Mouse (Mus musculus): ENCODE measurements around the gene Dram1. TPM values are rescaled to one million over a fixed set of nuclear protein-coding genes. Genes with fewer than 3 reads are reported as not detected.
"Not testable (repeated sequence)": the region's sequence is repeated elsewhere in the genome, so short reads cannot be mapped to it uniquely, and the experiment has no call there.

The Dram1 gene
- polyA plus RNA-seq, 1 experiment from 2014 or later, result 0.50 TPM

DNA sequence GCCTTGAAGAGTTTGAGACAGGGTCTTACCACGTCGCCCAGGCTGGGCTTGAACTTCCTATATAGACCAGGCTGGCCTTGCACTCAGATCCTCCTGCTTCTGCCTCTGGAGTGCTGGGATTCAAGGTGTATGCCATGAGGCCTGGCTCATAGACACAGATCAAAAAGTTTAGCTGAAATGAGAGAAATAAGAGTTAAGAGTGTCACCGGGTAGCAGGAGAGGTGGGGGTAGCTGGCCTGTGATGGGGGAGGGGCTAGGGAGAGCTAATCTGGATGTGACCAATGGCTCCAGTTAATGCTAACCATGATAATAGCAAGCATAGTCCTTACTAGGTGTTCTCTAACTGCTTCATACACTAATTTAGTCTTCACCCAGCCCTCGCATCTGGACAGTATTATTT, 2.4 kb upstream of the Dram1 start:
- Histone ChIP-seq H3K9me3 (ENCODE audit: control insufficient read depth, low read length) (no peaks in the 10 kb centered on the region), H3K27me3 (ENCODE audit: control insufficient read depth, insufficient read depth, low read length) (no peaks in the 10 kb centered on the region), H3K4me3 (replicated peaks; ENCODE audit: low read depth, low read length) (no peak overlapping the region), H3K27ac (replicated peaks; ENCODE audit: low read depth, low read length) (no peak overlapping the region), H3K36me3 (ENCODE audit: control insufficient read depth, insufficient read depth, low read length) (no peaks in the 10 kb centered on the region), H3K9ac (replicated peaks; ENCODE audit: low read length) (0 out of 2 replicates have a peak overlapping the region, but pooled peaks have one; percentile 0), H3K4me1 (ENCODE audit: control insufficient read depth, insufficient read depth, low read length) (peaks cover 15% of the 10 kb centered on the region; the same call in 1 of the 2 replicates), H3K4me2 (ENCODE audit: low read length) (peak overlapping the region; percentile 76)
- no peak for ATAC-seq (ENCODE audit: low FRiP score, low TSS enrichment)
- 84% methylated on average over 4 of the region's 4 CpGs for whole genome bisulfite sequencing
- DNase-seq, result no peak

DNA sequence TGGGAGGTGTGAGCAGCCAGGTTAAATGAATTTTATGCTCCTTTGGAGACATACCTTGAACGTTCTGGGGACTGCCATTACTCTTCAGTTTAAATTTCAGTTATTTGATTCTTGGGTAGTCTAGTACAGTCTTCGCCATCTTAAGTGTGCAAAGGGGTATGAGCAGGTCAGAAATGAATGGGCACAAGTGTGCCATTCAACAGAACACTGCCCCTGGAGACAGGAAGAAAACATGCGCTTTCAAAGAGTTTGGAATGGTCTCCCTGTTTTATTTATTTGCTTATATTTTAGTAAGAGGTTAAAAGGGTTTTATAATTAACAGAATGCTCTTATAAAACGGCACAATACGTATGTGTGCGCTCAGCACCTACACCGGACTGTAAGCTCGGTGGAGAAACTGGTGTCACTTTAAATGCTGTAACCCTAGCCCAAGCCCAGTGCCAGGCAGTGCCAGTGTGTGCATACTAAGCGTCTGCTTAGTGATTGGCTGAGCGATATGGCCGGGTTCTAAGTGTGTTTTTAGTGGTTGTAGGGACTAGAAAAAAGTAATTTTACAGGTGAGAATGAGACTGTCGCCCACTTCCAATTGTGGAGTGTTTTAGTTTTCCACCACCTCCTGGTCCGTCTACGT, 1.7 kb upstream of the Dram1 start:
- Histone ChIP-seq H3K9me3 (ENCODE audit: control insufficient read depth, low read length) (no peaks in the 10 kb centered on the region), H3K4me2 (ENCODE audit: low read length) (peak overlapping the region; percentile 76), H3K27me3 (ENCODE audit: control insufficient read depth, insufficient read depth, low read length) (no peaks in the 10 kb centered on the region), H3K36me3 (ENCODE audit: control insufficient read depth, insufficient read depth, low read length) (no peaks in the 10 kb centered on the region), H3K4me3 (replicated peaks; ENCODE audit: low read depth, low read length) (peak overlapping the region; percentile 78), H3K4me1 (ENCODE audit: control insufficient read depth, insufficient read depth, low read length) (peaks cover 15% of the 10 kb centered on the region; the same call in 1 of the 2 replicates), H3K9ac (replicated peaks; ENCODE audit: low read length) (peak overlapping the region; percentile 82; the same call in 1 of the 2 replicates), H3K27ac (replicated peaks; ENCODE audit: low read depth, low read length) (no peak overlapping the region)
- WGBS, result 61% methylated on average over 14 of the region's 14 CpGs
- DNase-seq (peak; percentile 21), ATAC-seq (ENCODE audit: low FRiP score, low TSS enrichment) (no peak)

DNA sequence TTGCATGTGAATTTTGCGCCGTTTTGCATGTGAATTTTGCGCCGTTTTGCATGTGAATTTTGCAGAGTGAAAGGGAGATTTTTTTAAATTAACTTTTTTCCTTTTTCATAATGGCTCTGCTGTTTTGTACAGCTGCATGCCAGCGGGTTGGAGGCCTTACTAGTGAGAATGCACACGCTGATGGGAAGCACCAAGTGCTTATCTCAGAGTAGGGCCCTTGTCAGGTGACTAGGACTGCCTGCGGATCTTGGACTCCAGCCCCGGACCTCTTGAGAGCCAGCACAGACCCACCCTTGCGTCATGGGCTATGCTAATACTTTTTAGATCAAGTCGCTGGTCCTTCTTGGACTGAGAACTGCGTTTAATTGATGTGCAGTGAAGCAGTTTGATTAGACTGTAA, 1.1 kb upstream of the Dram1 start:
- DNase-seq, result peak; percentile 46
- Histone ChIP-seq H3K27me3 (ENCODE audit: control insufficient read depth, insufficient read depth, low read length) (no peaks in the 10 kb centered on the region), H3K4me2 (ENCODE audit: low read length) (peak overlapping the region; percentile 76), H3K27ac (replicated peaks; ENCODE audit: low read depth, low read length) (peak overlapping the region; percentile 83), H3K9ac (replicated peaks; ENCODE audit: low read length) (peak overlapping the region; percentile 82), H3K4me1 (ENCODE audit: control insufficient read depth, insufficient read depth, low read length) (peaks cover 15% of the 10 kb centered on the region; the same call in 1 of the 2 replicates), H3K9me3 (ENCODE audit: control insufficient read depth, low read length) (no peaks in the 10 kb centered on the region), H3K4me3 (replicated peaks; ENCODE audit: low read depth, low read length) (peak overlapping the region; percentile 78), H3K36me3 (ENCODE audit: control insufficient read depth, insufficient read depth, low read length) (no peaks in the 10 kb centered on the region)
- 3% methylated on average over 11 of the region's 11 CpGs for WGBS
- ATAC-seq (ENCODE audit: low FRiP score, low TSS enrichment), result no peak

DNA sequence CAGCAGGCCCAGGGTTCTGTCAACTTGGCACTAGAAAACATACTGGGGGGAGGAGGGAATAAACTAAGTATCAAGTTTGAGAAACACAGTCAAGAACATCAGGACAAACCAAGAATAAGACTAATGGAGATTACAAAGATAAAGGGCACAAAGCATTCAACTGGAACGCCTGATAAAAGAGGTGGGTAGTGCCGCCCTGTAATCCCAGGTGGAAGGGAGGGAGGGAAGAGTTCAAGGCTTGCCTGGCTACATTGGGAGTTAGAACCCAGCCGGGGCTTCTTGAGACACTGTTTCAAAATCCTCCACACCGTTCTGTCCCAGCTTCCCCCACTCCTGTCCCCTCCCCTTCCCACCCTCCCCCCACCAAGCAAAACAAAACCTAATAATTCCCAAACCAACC, 1.2 kb downstream of the Dram1 start:
- WGBS, result 83% methylated on average over 4 of the region's 4 CpGs
- H3K9me3 ChIP-seq (ENCODE audit: control insufficient read depth, low read length), result no peaks in the 10 kb centered on the region
- no peak overlapping the region for H3K27ac ChIP-seq (replicated peaks; ENCODE audit: low read depth, low read length)
- H3K4me2 ChIP-seq (ENCODE audit: low read length), result no peak overlapping the region
- no peak overlapping the region for H3K4me3 ChIP-seq (replicated peaks; ENCODE audit: low read depth, low read length)
- H3K9ac ChIP-seq (replicated peaks; ENCODE audit: low read length), result no peak overlapping the region
- H3K4me1 ChIP-seq (ENCODE audit: control insufficient read depth, insufficient read depth, low read length), result peaks cover 15% of the 10 kb centered on the region; the same call in 1 of the 2 replicates
- DNase-seq (no peak), ATAC-seq (ENCODE audit: low FRiP score, low TSS enrichment) (no peak)
- H3K36me3 ChIP-seq (ENCODE audit: control insufficient read depth, insufficient read depth, low read length), result no peaks in the 10 kb centered on the region
- no peaks in the 10 kb centered on the region for H3K27me3 ChIP-seq (ENCODE audit: control insufficient read depth, insufficient read depth, low read length)

DNA sequence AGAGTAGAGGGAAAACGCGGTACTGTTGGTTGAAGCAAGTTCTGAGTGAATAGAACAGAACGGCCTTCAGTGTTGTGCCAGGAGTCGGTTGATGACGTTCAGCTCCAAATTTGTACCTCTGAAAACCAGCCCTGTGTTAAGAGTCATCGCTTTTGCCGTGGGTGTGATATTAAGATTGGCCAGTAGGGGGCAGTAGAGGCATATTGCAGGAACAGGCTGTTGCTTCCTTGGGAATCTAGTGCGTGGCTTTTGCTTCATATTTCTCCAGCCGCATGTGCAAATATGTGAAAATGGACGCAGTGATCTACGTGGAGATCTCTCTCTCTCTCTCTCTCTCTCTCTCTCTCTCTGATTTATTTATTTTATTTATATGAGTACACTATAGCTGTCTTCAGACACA, 2.1 kb downstream of the Dram1 start:
- no peaks in the 10 kb centered on the region for H3K27me3 ChIP-seq (ENCODE audit: control insufficient read depth, insufficient read depth, low read length)
- peak overlapping the region; percentile 30 for H3K4me2 ChIP-seq (ENCODE audit: low read length)
- peaks cover 13% of the 10 kb centered on the region; the same call in 1 of the 2 replicates for H3K4me1 ChIP-seq (ENCODE audit: control insufficient read depth, insufficient read depth, low read length)
- no peak overlapping the region for H3K9ac ChIP-seq (replicated peaks; ENCODE audit: low read length)
- no peak overlapping the region for H3K27ac ChIP-seq (replicated peaks; ENCODE audit: low read depth, low read length)
- WGBS, result 7% methylated on average over 11 of the region's 11 CpGs
- ATAC-seq (ENCODE audit: low FRiP score, low TSS enrichment) (no peak), DNase-seq (peak; percentile 91)
- no peaks in the 10 kb centered on the region for H3K36me3 ChIP-seq (ENCODE audit: control insufficient read depth, insufficient read depth, low read length)
- H3K9me3 ChIP-seq (ENCODE audit: control insufficient read depth, low read length), result no peaks in the 10 kb centered on the region
- H3K4me3 ChIP-seq (replicated peaks; ENCODE audit: low read depth, low read length), result no peak overlapping the region

DNA sequence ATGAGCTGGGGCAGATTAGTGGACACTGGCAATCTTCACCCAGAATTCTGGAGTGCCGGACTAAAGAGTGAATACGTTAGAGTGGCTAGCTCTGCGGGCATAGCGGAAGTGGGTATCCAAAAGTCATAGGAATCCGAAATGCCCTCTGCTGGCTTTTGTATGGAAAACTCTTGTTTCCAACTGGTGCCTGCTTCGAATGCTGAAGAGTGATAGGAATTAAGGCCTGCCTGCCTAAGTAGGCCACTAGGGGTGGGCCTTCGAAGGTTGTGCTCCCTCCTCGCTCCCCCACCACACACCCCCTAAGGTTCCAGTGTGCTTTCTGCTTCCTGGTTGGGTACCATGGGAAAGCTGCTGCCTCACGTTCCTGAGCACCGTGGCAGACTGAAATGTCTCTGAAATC, 3.9 kb downstream of the Dram1 start:
- H3K36me3 ChIP-seq (ENCODE audit: control insufficient read depth, insufficient read depth, low read length), result no peaks in the 10 kb centered on the region
- 31% methylated on average over 10 of the region's 10 CpGs for WGBS

DNA sequence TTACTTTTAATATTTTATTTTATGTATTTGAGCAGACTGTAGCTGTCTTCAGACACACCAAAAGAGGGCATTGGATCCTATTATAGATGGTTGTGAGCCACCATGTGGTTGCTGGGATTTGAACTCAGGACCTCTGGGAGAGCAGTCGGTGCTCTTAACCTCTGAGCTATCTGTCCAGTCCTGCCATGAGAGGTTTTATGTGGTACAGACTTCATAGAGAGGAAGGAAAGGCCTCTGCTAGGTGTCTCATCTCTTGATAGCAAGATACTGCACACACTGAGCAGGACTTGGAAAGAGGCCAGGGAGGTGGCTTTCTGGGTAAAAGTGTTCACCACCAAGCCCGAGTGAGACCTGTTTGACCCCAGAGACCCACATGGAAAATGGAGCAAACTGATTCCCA, 5.9 kb downstream of the Dram1 start:
- not testable (repeated sequence) for H3K4me2 ChIP-seq (ENCODE audit: low read length); H3K9ac ChIP-seq (replicated peaks; ENCODE audit: low read length); H3K27ac ChIP-seq (replicated peaks; ENCODE audit: low read depth, low read length); ATAC-seq (ENCODE audit: low FRiP score, low TSS enrichment); DNase-seq; H3K4me3 ChIP-seq (replicated peaks; ENCODE audit: low read depth, low read length); H3K27me3 ChIP-seq (ENCODE audit: control insufficient read depth, insufficient read depth, low read length); H3K9me3 ChIP-seq (ENCODE audit: control insufficient read depth, low read length); H3K36me3 ChIP-seq (ENCODE audit: control insufficient read depth, insufficient read depth, low read length); H3K4me1 ChIP-seq (ENCODE audit: control insufficient read depth, insufficient read depth, low read length)
- 88% methylated on average over 2 of the region's 2 CpGs for WGBS

More for the DNA sequence above, 3.9 kb downstream of the Dram1 start:
- no peaks in the 10 kb centered on the region for H3K9me3 ChIP-seq (ENCODE audit: control insufficient read depth, low read length)
- no peak overlapping the region for H3K4me2 ChIP-seq (ENCODE audit: low read length)
- H3K27ac ChIP-seq (replicated peaks; ENCODE audit: low read depth, low read length), result no peak overlapping the region
- DNase-seq (peak; percentile 46), ATAC-seq (ENCODE audit: low FRiP score, low TSS enrichment) (no peak)
- no peak overlapping the region for H3K9ac ChIP-seq (replicated peaks; ENCODE audit: low read length)
- no peak overlapping the region for H3K4me3 ChIP-seq (replicated peaks; ENCODE audit: low read depth, low read length)
- H3K4me1 ChIP-seq (ENCODE audit: control insufficient read depth, insufficient read depth, low read length), result no peaks in the 10 kb centered on the region
- no peaks in the 10 kb centered on the region for H3K27me3 ChIP-seq (ENCODE audit: control insufficient read depth, insufficient read depth, low read length)

DNA sequence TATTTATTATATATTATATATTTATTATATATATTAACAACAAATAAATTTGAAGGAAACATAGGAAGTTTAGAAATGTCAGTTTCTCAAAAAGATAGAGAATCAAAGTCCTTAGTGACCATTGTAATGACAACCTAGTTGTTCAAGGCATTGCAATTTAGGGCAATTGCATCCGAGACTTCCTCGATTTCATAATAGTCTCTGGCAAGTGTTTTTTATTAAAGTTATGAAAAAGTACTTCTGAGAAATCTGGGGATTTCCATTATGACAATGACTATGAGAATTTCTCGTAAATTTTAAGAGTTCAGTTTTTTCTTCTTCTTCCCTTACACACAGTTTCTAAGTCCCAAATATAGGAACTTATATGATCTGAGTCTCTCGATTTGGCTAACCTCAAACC, 6.4 kb downstream of the Dram1 start:
- whole genome bisulfite sequencing, result 94% methylated on average over 4 of the region's 4 CpGs
- H3K9ac ChIP-seq (replicated peaks; ENCODE audit: low read length), result no peak overlapping the region
- no peaks in the 10 kb centered on the region for H3K36me3 ChIP-seq (ENCODE audit: control insufficient read depth, insufficient read depth, low read length)
- DNase-seq (no peak), ATAC-seq (ENCODE audit: low FRiP score, low TSS enrichment) (no peak)
- no peaks in the 10 kb centered on the region for H3K9me3 ChIP-seq (ENCODE audit: control insufficient read depth, low read length)
- no peak overlapping the region for H3K27ac ChIP-seq (replicated peaks; ENCODE audit: low read depth, low read length)
- no peak overlapping the region for H3K4me2 ChIP-seq (ENCODE audit: low read length)
- H3K27me3 ChIP-seq (ENCODE audit: control insufficient read depth, insufficient read depth, low read length), result no peaks in the 10 kb centered on the region
- no peak overlapping the region for H3K4me3 ChIP-seq (replicated peaks; ENCODE audit: low read depth, low read length)
- no peaks in the 10 kb centered on the region for H3K4me1 ChIP-seq (ENCODE audit: control insufficient read depth, insufficient read depth, low read length)

DNA sequence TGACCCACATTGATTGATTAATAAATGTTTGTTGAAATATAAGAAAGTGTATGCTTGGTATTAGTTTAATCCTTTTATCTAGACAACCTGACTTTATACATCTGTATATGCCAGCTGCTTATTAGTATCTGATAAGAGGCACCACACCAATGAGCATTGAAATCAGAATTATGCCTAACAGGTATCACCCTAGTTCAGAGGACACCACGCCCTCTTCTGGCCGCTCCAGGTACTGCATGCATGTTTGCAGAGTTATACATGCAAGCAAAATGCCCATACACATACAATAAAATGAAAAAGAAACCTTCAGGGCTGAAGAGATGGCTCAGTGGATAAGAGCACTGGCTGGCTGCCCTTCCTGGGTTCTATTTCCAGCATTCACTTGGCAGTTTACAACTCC, 7.1 kb downstream of the Dram1 start:
- Histone ChIP-seq H3K27ac (replicated peaks; ENCODE audit: low read depth, low read length) (no peak overlapping the region), H3K27me3 (ENCODE audit: control insufficient read depth, insufficient read depth, low read length) (no peaks in the 10 kb centered on the region), H3K4me2 (ENCODE audit: low read length) (no peak overlapping the region), H3K4me1 (ENCODE audit: control insufficient read depth, insufficient read depth, low read length) (no peaks in the 10 kb centered on the region), H3K9me3 (ENCODE audit: control insufficient read depth, low read length) (no peaks in the 10 kb centered on the region), H3K9ac (replicated peaks; ENCODE audit: low read length) (no peak overlapping the region), H3K4me3 (replicated peaks; ENCODE audit: low read depth, low read length) (no peak overlapping the region), H3K36me3 (ENCODE audit: control insufficient read depth, insufficient read depth, low read length) (no peaks in the 10 kb centered on the region)
- no peak for ATAC-seq (ENCODE audit: low FRiP score, low TSS enrichment)
- 1% methylated on average over 2 of the region's 2 CpGs for WGBS
- no peak for DNase-seq
